Mouse (Mus musculus) yolk sac, embryonic 10.5 days (tissue): ENCODE results near the gene Rpusd2.
"Not testable (repeated sequence)": the region's sequence is repeated elsewhere in the genome, so short reads cannot be mapped to it uniquely, and the experiment has no call there.

Experiments
- DNase-seq: peaks from one replicate; pipeline ENCODE4 v3.0.0-alpha.2; 2017; ENCODE audit warnings: low spot score

The Rpusd2 gene

GRCm38 (mm10) chr2:119034656-119035396 lies at the start of gene Rpusd2:
TSS of gene Rpusd2 (plus strand) at chr2:119034790.
- peak; percentile 97 for DNase-seq

- DNase-seq, result no peak
Measured at GRCm38 (mm10) chr2:118995490-118995889, 39.1 kb upstream of the Rpusd2 start.

GRCm38 (mm10) chr2:118995919-118996797 lies 38.4 kb upstream of the Rpusd2 start:
- no peak for DNase-seq

- DNase-seq, result no peak
Measured at GRCm38 (mm10) chr2:118996798-118997105, 37.8 kb upstream of the Rpusd2 start.

GRCm38 (mm10) chr2:118998115-118998866 lies 36.3 kb upstream of the Rpusd2 start:
- no peak for DNase-seq

GRCm38 (mm10) chr2:118999025-118999639 lies 35.5 kb upstream of the Rpusd2 start:
- DNase-seq, result no peak

GRCm38 (mm10) chr2:119006886-119007285 lies 27.7 kb upstream of the Rpusd2 start:
- no peak for DNase-seq

- no peak for DNase-seq
Measured at GRCm38 (mm10) chr2:119009376-119009775, 25.2 kb upstream of the Rpusd2 start.

GRCm38 (mm10) chr2:119014989-119015388 lies 19.6 kb upstream of the Rpusd2 start:
- DNase-seq, result no peak

- DNase-seq, result no peak
Measured at GRCm38 (mm10) chr2:119015604-119016180, 18.9 kb upstream of the Rpusd2 start.

GRCm38 (mm10) chr2:119016312-119016711 lies 18.3 kb upstream of the Rpusd2 start:
- not testable (repeated sequence) for DNase-seq

- DNase-seq, result no peak
Measured at GRCm38 (mm10) chr2:119017647-119018046, 16.9 kb upstream of the Rpusd2 start.

- no peak for DNase-seq
Measured at GRCm38 (mm10) chr2:119018391-119019122, 16.0 kb upstream of the Rpusd2 start.

- DNase-seq, result no peak
Measured at GRCm38 (mm10) chr2:119019131-119019530, 15.5 kb upstream of the Rpusd2 start.

GRCm38 (mm10) chr2:119019538-119019937 lies 15.1 kb upstream of the Rpusd2 start:
- DNase-seq, result no peak

- DNase-seq, result no peak
Measured at GRCm38 (mm10) chr2:119023154-119023660, 11.4 kb upstream of the Rpusd2 start.

GRCm38 (mm10) chr2:119024536-119025238 lies 9.9 kb upstream of the Rpusd2 start:
- no peak for DNase-seq

- DNase-seq, result no peak
Measured at GRCm38 (mm10) chr2:119025239-119025616, 9.4 kb upstream of the Rpusd2 start.

GRCm38 (mm10) chr2:119026951-119027350 lies 7.6 kb upstream of the Rpusd2 start:
- no peak for DNase-seq

GRCm38 (mm10) chr2:119028941-119029551 lies 5.5 kb upstream of the Rpusd2 start, which contains the start of gene Ccdc32:
TSS of gene Ccdc32 (minus strand) at chr2:119029393.
- peak; percentile 94 for DNase-seq
